Mouse (Mus musculus) thymus, adult 2 months (tissue): ENCODE data around the gene Kif1b. TPM values are rescaled to one million over a fixed set of nuclear protein-coding genes. Genes with fewer than 3 reads are reported as not detected.

Experiments
- DNase-seq: peaks from one replicate; pipeline ENCODE4 v3.0.0; 2021
- H3K27ac ChIP-seq: fragments of 200-500 bp; 2 replicates; pipeline ENCODE4 v1.5.1; 2012; ENCODE audit warnings: low read length, control low read depth; ENCODE audit not compliant: control insufficient read depth, insufficient read depth
- H3K27me3 ChIP-seq: fragments of 200-500 bp; 2 replicates; pipeline ENCODE4 v1.6.1; 2012; ENCODE audit warnings: mild to moderate bottlenecking, low read length, moderate library complexity, mixed read lengths; ENCODE audit not compliant: control insufficient read depth, insufficient read depth
- H3K36me3 ChIP-seq: fragments of 200-500 bp; 2 replicates; pipeline ENCODE4 v1.6.1; 2012; ENCODE audit warnings: mild to moderate bottlenecking, low read length, moderate library complexity; ENCODE audit not compliant: control insufficient read depth, insufficient read depth
- H3K4me1 ChIP-seq: fragments of 200-500 bp; replicated peaks from 2 replicates; pipeline ENCODE4 v1.6.1; 2012; ENCODE audit warnings: low read length; ENCODE audit not compliant: control insufficient read depth, insufficient read depth
- H3K4me3 ChIP-seq: fragments of 200-500 bp; 2 replicates; pipeline ENCODE4 v1.5.1; 2012; ENCODE audit warnings: mild to moderate bottlenecking, low read length, control low read depth, moderate library complexity; ENCODE audit not compliant: control insufficient read depth, insufficient read depth
- CTCF ChIP-seq: fragments of 200-500 bp; IDR thresholded peaks from 2 replicates; pipeline ENCODE4 v1.5.1; 2012; ENCODE audit warnings: mild to moderate bottlenecking, control low read depth, low read length, moderate library complexity, borderline replicate concordance; ENCODE audit not compliant: control insufficient read depth, poor library complexity, insufficient read depth; ENCODE audit errors: extremely low read depth
- POLR2A ChIP-seq: fragments of 200-500 bp; IDR thresholded peaks from 2 replicates; pipeline ENCODE4 v1.6.1; 2012; ENCODE audit warnings: mild to moderate bottlenecking, low read length, control low read depth, moderate library complexity; ENCODE audit not compliant: control insufficient read depth, poor library complexity, insufficient read depth; ENCODE audit errors: extremely low read depth
- WGBS: fragments of 180-500 bp; shearing (Covaris S2); methylation state at CpG from one replicate; pipeline ENCODE4 v1.1.7; 2018; 5-methylcytosine and 5-hydroxymethylcytosine counted together
- polyA plus RNA-seq: library from polyadenylated mRNA; depleted of rRNA; stranded (reverse); fragments of >200 nt; gene quantifications from 2 replicates; pipeline ENCODE4 v1.2.3, GENCODE M21; 2012

The Kif1b gene
- polyA plus RNA-seq, 1 experiment: 23.9 TPM

GRCm38 (mm10) chr4:149149196-149149595 lies 158.3 kb downstream of the Kif1b start:
- H3K27ac ChIP-seq: no peak overlapping the region
- TF ChIP-seq POLR2A (no peak), CTCF (no peak)
- peaks cover 13% of the 10 kb centered on the region for H3K4me1 ChIP-seq
- DNase-seq: no peak
- no peak overlapping the region for H3K4me3 ChIP-seq
- peaks cover 17% of the 10 kb centered on the region for H3K36me3 ChIP-seq
- 41% methylated on average over 9 of the region's 9 CpGs for WGBS
- H3K27me3 ChIP-seq: no peaks in the 10 kb centered on the region

- Histone ChIP-seq H3K4me1 (peaks cover 13% of the 10 kb centered on the region), H3K4me3 (no peak overlapping the region), H3K27me3 (no peaks in the 10 kb centered on the region), H3K36me3 (peaks cover 8% of the 10 kb centered on the region), H3K27ac (no peak overlapping the region)
- 83% methylated on average over 4 of the region's 4 CpGs for WGBS
- no peak for TF ChIP-seq POLR2A
- no peak for TF ChIP-seq CTCF
- DNase-seq: no peak
Measured at GRCm38 (mm10) chr4:149148084-149148483, 159.4 kb downstream of the Kif1b start.

GRCm38 (mm10) chr4:149147528-149147927 lies 160.0 kb downstream of the Kif1b start:
- Histone ChIP-seq H3K36me3 (peaks cover 8% of the 10 kb centered on the region), H3K4me3 (no peak overlapping the region), H3K27ac (no peak overlapping the region), H3K4me1 (peaks cover 13% of the 10 kb centered on the region), H3K27me3 (no peaks in the 10 kb centered on the region)
- no peak for TF ChIP-seq CTCF
- TF ChIP-seq POLR2A: no peak
- DNase-seq: no peak
- 36% methylated on average over 7 of the region's 7 CpGs for WGBS

- 95% methylated on average over 4 of the region's 4 CpGs for WGBS
- Histone ChIP-seq H3K27ac (no peak overlapping the region), H3K4me3 (no peak overlapping the region), H3K27me3 (no peaks in the 10 kb centered on the region), H3K36me3 (no peaks in the 10 kb centered on the region; the same call in 1 of the 2 replicates), H3K4me1 (peaks cover 13% of the 10 kb centered on the region)
- TF ChIP-seq POLR2A (no peak), CTCF (no peak)
- no peak for DNase-seq
Measured at GRCm38 (mm10) chr4:149145151-149145550, 162.3 kb downstream of the Kif1b start.

GRCm38 (mm10) chr4:149144459-149144858 lies 163.0 kb downstream of the Kif1b start:
- Histone ChIP-seq H3K36me3 (no peaks in the 10 kb centered on the region), H3K4me3 (no peak overlapping the region), H3K27me3 (no peaks in the 10 kb centered on the region), H3K27ac (no peak overlapping the region), H3K4me1 (peaks cover 13% of the 10 kb centered on the region)
- WGBS: 11% methylated on average over 3 of the region's 3 CpGs
- TF ChIP-seq POLR2A (no peak), CTCF (peak; percentile 62; the same call in 1 of the 2 replicates)
- DNase-seq: peak; percentile 78

GRCm38 (mm10) chr4:149143594-149143993 lies 163.9 kb downstream of the Kif1b start:
- H3K27me3 ChIP-seq: no peaks in the 10 kb centered on the region
- H3K27ac ChIP-seq: no peak overlapping the region
- peaks cover 13% of the 10 kb centered on the region for H3K4me1 ChIP-seq
- no peaks in the 10 kb centered on the region for H3K36me3 ChIP-seq
- TF ChIP-seq POLR2A (no peak), CTCF (no peak)
- no peak for DNase-seq
- no peak overlapping the region for H3K4me3 ChIP-seq
- 24% methylated on average over 4 of the region's 4 CpGs for WGBS

GRCm38 (mm10) chr4:149138515-149138914 lies 169.0 kb downstream of the Kif1b start:
- TF ChIP-seq CTCF (no peak), POLR2A (no peak)
- no peaks in the 10 kb centered on the region for H3K27me3 ChIP-seq
- peaks cover 6% of the 10 kb centered on the region for H3K4me1 ChIP-seq
- WGBS: 92% methylated on average over 8 of the region's 8 CpGs
- DNase-seq: no peak
- H3K4me3 ChIP-seq: no peak overlapping the region
- H3K27ac ChIP-seq: no peak overlapping the region
- no peaks in the 10 kb centered on the region for H3K36me3 ChIP-seq
